Mouse (Mus musculus) liver, embryonic 14.5 days (tissue): ENCODE results near the gene Snrnp40.

ENCODE experiments used
- CTCF ChIP-seq: IDR thresholded peaks from 2 replicates; pipeline ENCODE4 v1.5.1; 2016; ENCODE audit warnings: antibody characterized with exemption, low read depth, control low read depth
- EP300 ChIP-seq: IDR thresholded peaks from 2 replicates; pipeline ENCODE4 v1.6.1; 2016; ENCODE audit warnings: antibody characterized with exemption, low read depth

- TF ChIP-seq CTCF (no peak), EP300 (no peak)
Observed at GRCm38 (mm10) chr4:130321640-130322039, 38.3 kb upstream of the Snrnp40 start.
